Mouse (Mus musculus) heart, postnatal 0 days (tissue): ENCODE measurements at regions not wholly inside any gene's neighbourhood (a gene's known extent, or its start where the extent isn't known, plus 50 kb on each side); places are given as distances from the start of the nearest gene placed in this dataset.

ENCODE experiments used
- ATAC-seq: fragments of 200-750 bp; cut with Nextera tagmentation; 2 replicates; pipeline ENCODE4 v1.8.0; 2017; ENCODE audit warnings: low read depth, moderate number of reproducible peaks, moderate library complexity; ENCODE audit not compliant: insufficient read depth
- DNase-seq: peaks from one replicate; pipeline ENCODE4 v3.0.0-alpha.2; 2016; ENCODE audit warnings: low spot score
- H3K27ac ChIP-seq: fragments of 300-500 bp; sonication (generic); 2 replicates; pipeline ENCODE4 v1.5.1; 2014; ENCODE audit warnings: low read depth, mild to moderate bottlenecking
- H3K27me3 ChIP-seq: fragments of 300-500 bp; sonication (generic); 2 replicates; pipeline ENCODE4 v1.6.1; 2014; ENCODE audit warnings: low read length, mixed read lengths; ENCODE audit not compliant: control insufficient read depth, insufficient read depth
- H3K36me3 ChIP-seq: fragments of 300-500 bp; sonication (generic); replicated peaks from 2 replicates; pipeline ENCODE4 v1.6.1; 2014; ENCODE audit warnings: low read length, mixed read lengths; ENCODE audit not compliant: control insufficient read depth, insufficient read depth
- H3K4me1 ChIP-seq: fragments of 300-500 bp; sonication (generic); 2 replicates; pipeline ENCODE4 v1.6.1; 2014; ENCODE audit warnings: antibody characterized with exemption; ENCODE audit not compliant: control insufficient read depth, insufficient read depth
- H3K4me2 ChIP-seq: fragments of 300-500 bp; sonication (generic); 2 replicates; pipeline ENCODE4 v1.6.1; 2014; ENCODE audit warnings: low read depth, mild to moderate bottlenecking, low read length, moderate library complexity
- H3K4me3 ChIP-seq: fragments of 300-500 bp; sonication (generic); 2 replicates; pipeline ENCODE4 v1.5.1; 2014; ENCODE audit warnings: low read depth, low read length
- H3K9ac ChIP-seq: fragments of 300-500 bp; sonication (generic); replicated peaks from 2 replicates; pipeline ENCODE4 v1.6.1; 2014; ENCODE audit warnings: low read depth, low read length, mixed read lengths
- H3K9me3 ChIP-seq: fragments of 300-500 bp; sonication (generic); replicated peaks from 2 replicates; pipeline ENCODE4 v1.6.1; 2016; ENCODE audit warnings: low read length; ENCODE audit not compliant: control insufficient read depth
- CTCF ChIP-seq: IDR thresholded peaks from 2 replicates; pipeline ENCODE4 v1.5.1; 2016; ENCODE audit warnings: antibody characterized with exemption, control low read depth, low read depth
- EP300 ChIP-seq: IDR thresholded peaks from 2 replicates; pipeline ENCODE4 v1.6.1; 2016; ENCODE audit warnings: antibody characterized with exemption, low read depth
- WGBS: fragments of 180-500 bp; shearing (Covaris S2); extraction: QIAGEN DNeasy Blood & Tissue Kit; methylation state at CpG from one replicate; pipeline ENCODE4 v1.1.7; 2014; 5-methylcytosine and 5-hydroxymethylcytosine counted together

DNA sequence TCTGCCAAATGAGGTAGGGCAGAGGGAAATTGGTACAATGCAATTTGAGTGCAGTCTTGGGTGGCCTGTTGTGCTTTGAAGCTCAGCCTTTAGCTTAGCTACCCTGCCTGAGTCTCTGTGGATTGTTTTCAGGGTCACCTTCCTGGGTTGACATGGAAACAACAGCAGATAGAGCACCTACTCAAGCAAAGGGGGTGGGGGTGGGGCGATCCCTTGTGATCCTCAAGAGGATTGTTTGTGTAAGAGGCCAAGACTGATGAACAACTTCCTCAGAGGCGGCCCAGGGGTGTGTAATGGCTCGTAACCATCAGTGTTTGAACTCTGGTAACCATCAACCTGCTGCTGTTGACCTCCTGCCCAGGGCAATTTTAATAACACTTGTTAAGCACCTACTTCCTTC is 187.8 kb upstream of the Tle4 start:
- ATAC-seq (no peak), DNase-seq (no peak)
- no peak for TF ChIP-seq CTCF
- no peak for TF ChIP-seq EP300
- no peak overlapping the region for H3K9ac ChIP-seq
- H3K36me3 ChIP-seq = no peaks in the 10 kb centered on the region
- 0 out of 2 replicates have a peak, but pooled peaks cover 3% of the 10 kb centered on the region for H3K4me1 ChIP-seq
- H3K27ac ChIP-seq = no peak overlapping the region
- WGBS = 44% methylated on average over 3 of the region's 3 CpGs
- no peak overlapping the region for H3K4me2 ChIP-seq
- no peaks in the 10 kb centered on the region for H3K9me3 ChIP-seq
- H3K4me3 ChIP-seq = no peak overlapping the region
- 0 out of 2 replicates have a peak, but pooled peaks cover 3% of the 10 kb centered on the region for H3K27me3 ChIP-seq

DNA sequence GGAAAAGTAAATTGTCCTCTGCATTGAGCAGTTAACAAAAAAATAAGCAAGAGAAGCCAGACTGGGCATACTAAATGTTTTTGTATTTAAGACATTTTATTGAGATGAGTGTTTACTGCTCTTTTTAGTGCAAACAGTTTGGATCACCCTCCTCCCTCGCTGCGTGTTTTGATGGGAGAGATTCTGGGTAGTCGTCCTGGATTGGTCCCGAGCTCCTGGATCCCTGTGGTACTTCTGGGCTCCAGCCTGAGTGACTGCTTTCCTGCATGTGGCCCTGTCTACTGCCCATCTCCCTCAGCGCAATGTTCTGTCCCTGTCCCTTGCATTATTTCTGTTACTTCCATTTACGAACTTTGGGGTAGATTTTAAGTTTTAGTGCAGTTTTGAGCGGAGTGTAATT is 179.9 kb upstream of the Tle4 start:
- Histone ChIP-seq H3K9me3 (no peaks in the 10 kb centered on the region), H3K4me1 (peaks cover 4% of the 10 kb centered on the region; the same call in 1 of the 2 replicates), H3K36me3 (no peaks in the 10 kb centered on the region), H3K27ac (no peak overlapping the region), H3K9ac (no peak overlapping the region), H3K4me3 (no peak overlapping the region), H3K4me2 (no peak overlapping the region), H3K27me3 (no peaks in the 10 kb centered on the region)
- ATAC-seq = no peak
- TF ChIP-seq CTCF (no peak), EP300 (no peak)
- no peak for DNase-seq
- WGBS = 52% methylated on average over 7 of the region's 7 CpGs

DNA sequence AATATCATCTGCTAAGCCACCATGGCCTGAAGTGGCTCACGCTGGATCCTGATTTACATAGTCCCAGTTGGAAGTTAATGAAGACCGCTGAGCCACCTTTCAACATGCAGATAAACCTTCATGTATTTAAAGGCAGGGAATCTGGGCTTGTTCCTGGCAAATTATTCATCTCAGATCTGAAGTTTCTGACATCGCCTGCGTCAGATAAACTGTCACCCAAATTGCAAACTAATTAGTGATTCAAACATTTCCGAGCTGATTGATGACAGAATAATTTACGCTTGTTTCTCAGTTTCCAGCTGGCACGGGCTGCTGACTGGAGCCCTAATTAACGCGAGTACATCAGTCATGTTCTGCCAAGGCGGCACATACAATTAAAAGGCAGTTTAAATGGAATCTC is 179.3 kb upstream of the Tle4 start:
- DNase-seq (no peak), ATAC-seq (no peak)
- no peaks in the 10 kb centered on the region for H3K27me3 ChIP-seq
- TF ChIP-seq CTCF = no peak
- TF ChIP-seq EP300 = no peak
- H3K4me1 ChIP-seq = peaks cover 9% of the 10 kb centered on the region; the same call in 1 of the 2 replicates
- WGBS = 20% methylated on average over 10 of the region's 10 CpGs
- no peaks in the 10 kb centered on the region for H3K9me3 ChIP-seq
- H3K36me3 ChIP-seq = no peaks in the 10 kb centered on the region
- H3K9ac ChIP-seq = no peak overlapping the region
- 0 out of 2 replicates have a peak overlapping the region, but pooled peaks have one; percentile 21 for H3K4me2 ChIP-seq
- H3K4me3 ChIP-seq = no peak overlapping the region
- H3K27ac ChIP-seq = no peak overlapping the region

DNA sequence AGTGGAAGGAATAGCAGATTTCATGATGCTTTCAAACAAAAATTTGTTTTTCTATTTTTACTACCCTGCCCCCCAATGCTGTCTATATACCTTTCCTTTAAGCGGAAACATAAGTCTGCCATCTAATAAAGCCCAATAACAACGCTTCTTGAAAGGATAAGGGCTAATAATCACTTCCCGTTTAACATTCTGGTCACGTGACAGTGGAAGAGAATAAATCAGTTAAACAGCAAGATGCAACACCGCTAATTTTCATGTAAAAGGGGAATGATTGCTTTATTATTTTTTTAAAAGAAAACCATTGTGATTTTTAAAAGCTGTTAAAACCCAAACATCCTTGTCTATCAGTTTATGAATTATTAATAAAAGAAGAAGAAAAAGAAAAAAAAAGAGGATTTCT is 178.9 kb upstream of the Tle4 start:
- 73% methylated on average over 5 of the region's 5 CpGs for WGBS
- Histone ChIP-seq H3K4me2 (no peak overlapping the region), H3K9ac (no peak overlapping the region), H3K36me3 (no peaks in the 10 kb centered on the region), H3K4me3 (no peak overlapping the region), H3K27me3 (no peaks in the 10 kb centered on the region), H3K4me1 (peaks cover 10% of the 10 kb centered on the region; the same call in 1 of the 2 replicates), H3K27ac (no peak overlapping the region), H3K9me3 (no peaks in the 10 kb centered on the region)
- TF ChIP-seq EP300 = no peak
- no peak for TF ChIP-seq CTCF
- ATAC-seq = no peak
- DNase-seq = no peak

DNA sequence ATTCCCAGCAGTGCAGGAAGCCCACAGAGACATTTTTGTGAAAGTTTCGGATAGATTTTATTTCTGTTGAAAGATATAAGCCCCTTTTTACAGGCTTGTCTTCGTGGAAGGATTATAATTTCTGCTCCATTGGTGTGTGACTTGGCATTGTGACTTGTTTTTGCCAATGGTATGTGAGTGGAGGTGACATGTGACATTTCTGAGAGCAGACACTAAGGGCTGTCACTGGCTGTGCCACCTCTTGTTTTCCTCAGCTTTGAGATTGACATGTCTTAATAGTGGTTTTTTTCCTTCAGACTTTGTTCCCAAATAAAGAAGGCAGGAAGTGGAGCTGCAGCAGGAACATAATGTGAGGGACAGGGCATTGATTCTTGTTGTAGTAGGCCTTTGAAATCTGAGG is 174.9 kb upstream of the Tle4 start:
- Histone ChIP-seq H3K27ac (no peak overlapping the region), H3K9ac (no peak overlapping the region), H3K4me3 (no peak overlapping the region), H3K9me3 (no peaks in the 10 kb centered on the region), H3K27me3 (no peaks in the 10 kb centered on the region), H3K4me1 (peaks cover 10% of the 10 kb centered on the region; the same call in 1 of the 2 replicates), H3K4me2 (no peak overlapping the region), H3K36me3 (no peaks in the 10 kb centered on the region)
- 58% methylated on average over 2 of the region's 2 CpGs for WGBS
- no peak for TF ChIP-seq EP300
- TF ChIP-seq CTCF = no peak
- DNase-seq (peak; percentile 13), ATAC-seq (no peak)

DNA sequence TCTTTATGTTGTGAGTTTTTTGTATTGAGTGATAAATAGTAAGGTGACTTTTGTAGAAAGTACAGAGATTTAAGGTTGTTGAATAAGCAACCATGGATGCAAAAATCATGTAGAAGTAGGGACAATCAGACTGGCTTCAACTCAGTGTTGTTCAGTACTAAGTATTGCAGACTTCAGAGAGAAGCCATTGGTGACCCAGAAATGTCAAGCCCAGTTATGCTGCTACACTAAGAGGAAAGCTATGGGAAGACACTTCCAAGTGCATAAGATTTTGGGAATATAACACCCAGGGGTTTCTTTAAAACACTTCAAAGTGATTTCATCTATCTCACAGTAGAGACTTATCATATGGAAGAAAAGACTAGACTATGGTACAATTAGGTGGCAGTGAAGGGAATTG is 154.8 kb upstream of the Tle4 start:
- no peaks in the 10 kb centered on the region for H3K4me1 ChIP-seq
- ATAC-seq (no peak), DNase-seq (no peak)
- H3K36me3 ChIP-seq = no peaks in the 10 kb centered on the region
- no peak overlapping the region for H3K27ac ChIP-seq
- no peaks in the 10 kb centered on the region; the same call in 1 of the 2 replicates for H3K27me3 ChIP-seq
- H3K4me2 ChIP-seq = no peak overlapping the region
- H3K9me3 ChIP-seq = no peaks in the 10 kb centered on the region
- no peak overlapping the region for H3K4me3 ChIP-seq
- TF ChIP-seq CTCF = no peak
- no peak for TF ChIP-seq EP300
- H3K9ac ChIP-seq = no peak overlapping the region
